Mouse (Mus musculus) embryonic fibroblast, embryonic 13.5 days (primary cell): ENCODE measurements around the gene Slc15a3.

ENCODE experiments used
- CTCF ChIP-seq: IDR thresholded peaks from 2 replicates; pipeline ENCODE4 v1.5.1; 2011; ENCODE audit warnings: mild to moderate bottlenecking, control low read depth, low read length, moderate library complexity, borderline replicate concordance; ENCODE audit not compliant: insufficient read depth
- POLR2A ChIP-seq: IDR thresholded peaks from 2 replicates; pipeline ENCODE4 v1.6.1; 2011; ENCODE audit warnings: low read depth, mild to moderate bottlenecking, control low read depth, low read length, moderate library complexity

GRCm38 (mm10) chr19:10895708-10896107 is 56.2 kb downstream of the Slc15a3 start:
- TF ChIP-seq CTCF (no peak), POLR2A (no peak)
